Mouse (Mus musculus): Measurements from ENCODE around the gene Mtmr12.

Mtmr12 gene

GRCm38 (mm10) chr15:12211577-12211976 is 6.7 kb downstream of the Mtmr12 start:
- CTCF ChIA-PET: interaction anchor here (1.4 kb wide), 1 partner anchor 14 kb away, joined by 6 read pairs; no protein-coding TSS in a partner anchor

- CTCF ChIA-PET: interaction anchor here (1.4 kb wide), 1 partner anchor 15 kb away, joined by 6 read pairs; no protein-coding TSS in a partner anchor
Measured at GRCm38 (mm10) chr15:12212266-12212665, 7.4 kb downstream of the Mtmr12 start.

GRCm38 (mm10) chr15:12214531-12215414 is 9.9 kb downstream of the Mtmr12 start:
- CTCF ChIA-PET: interaction anchor here (1.1 kb wide), 1 partner anchor 9 kb away, joined by 3 read pairs; no protein-coding TSS in a partner anchor

GRCm38 (mm10) chr15:12215415-12215718 is 10.5 kb downstream of the Mtmr12 start:
- CTCF ChIA-PET: interaction anchor here (1.1 to 1.9 kb wide), 2 partner anchors 8 to 10 kb away, joined by 3 to 6 read pairs; no protein-coding TSS in a partner anchor

- CTCF ChIA-PET: interaction anchor here (1.1 to 1.9 kb wide), 2 partner anchors 8 to 10 kb away, joined by 3 to 6 read pairs; no protein-coding TSS in a partner anchor
Measured at GRCm38 (mm10) chr15:12216119-12216518, 11.3 kb downstream of the Mtmr12 start.

GRCm38 (mm10) chr15:12216798-12217197 is 12.0 kb downstream of the Mtmr12 start:
- CTCF ChIA-PET: interaction anchor here (0.7 to 1.9 kb wide), 2 partner anchors 11 to 19 kb away, joined by 6 to 7 read pairs; no protein-coding TSS in a partner anchor

GRCm38 (mm10) chr15:12217332-12217731 is 12.5 kb downstream of the Mtmr12 start:
- CTCF ChIA-PET: interaction anchor here (0.7 to 1.9 kb wide), 2 partner anchors 12 to 20 kb away, joined by 6 to 7 read pairs; no protein-coding TSS in a partner anchor

GRCm38 (mm10) chr15:12217849-12218248 is 13.0 kb downstream of the Mtmr12 start:
- CTCF ChIA-PET: no interaction called here

- CTCF ChIA-PET: no interaction called here
Measured at GRCm38 (mm10) chr15:12218583-12219382, 14.0 kb downstream of the Mtmr12 start.

GRCm38 (mm10) chr15:12221131-12221530 is 16.3 kb downstream of the Mtmr12 start:
- CTCF ChIA-PET: no interaction called here

GRCm38 (mm10) chr15:12222564-12223302 is 17.9 kb downstream of the Mtmr12 start:
- CTCF ChIA-PET: interaction anchor here (0.7 kb wide), 1 partner anchor 216 kb away, joined by 3 read pairs; no protein-coding TSS in a partner anchor

GRCm38 (mm10) chr15:12223393-12223792 is 18.6 kb downstream of the Mtmr12 start:
- CTCF ChIA-PET: interaction anchor here (0.7 kb wide), 1 partner anchor 8 kb away, joined by 3 read pairs; no protein-coding TSS in a partner anchor

GRCm38 (mm10) chr15:12224239-12224638 is 19.4 kb downstream of the Mtmr12 start:
- CTCF ChIA-PET: interaction anchor here (0.7 kb wide), 1 partner anchor 9 kb away, joined by 3 read pairs; no protein-coding TSS in a partner anchor

GRCm38 (mm10) chr15:12225062-12225461 is 20.2 kb downstream of the Mtmr12 start:
- CTCF ChIA-PET: no interaction called here

- CTCF ChIA-PET: interaction anchor here (0.8 kb wide), 1 partner anchor 326 kb away, joined by 3 read pairs; no protein-coding TSS in a partner anchor
Measured at GRCm38 (mm10) chr15:12226908-12227307, 22.1 kb downstream of the Mtmr12 start.

GRCm38 (mm10) chr15:12227355-12227754 is 22.5 kb downstream of the Mtmr12 start:
- CTCF ChIA-PET: interaction anchor here (0.8 kb wide), 1 partner anchor 326 kb away, joined by 3 read pairs; no protein-coding TSS in a partner anchor

- CTCF ChIA-PET: no interaction called here
Measured at GRCm38 (mm10) chr15:12229603-12230242, 24.9 kb downstream of the Mtmr12 start.

GRCm38 (mm10) chr15:12230243-12230935 is 25.6 kb downstream of the Mtmr12 start:
- CTCF ChIA-PET: no interaction called here

- CTCF ChIA-PET: interaction anchor here (0.6 kb wide), 1 partner anchor 89 kb away, joined by 6 read pairs; no protein-coding TSS in a partner anchor
Measured at GRCm38 (mm10) chr15:12231462-12231861, 26.6 kb downstream of the Mtmr12 start.

- CTCF ChIA-PET: interaction anchor here (1.5 kb wide), 1 partner anchor 16 kb away, joined by 3 read pairs; no protein-coding TSS in a partner anchor
Measured at GRCm38 (mm10) chr15:12232429-12232828, 27.6 kb downstream of the Mtmr12 start.
